Mouse (Mus musculus): ENCODE measurements around the gene Cep63. TPM values are rescaled to one million over a fixed set of nuclear protein-coding genes. Genes with fewer than 3 reads are reported as not detected.

Cep63 gene
- polyA plus RNA-seq, 1 experiment from 2014 or later, result 53.9 TPM

DNA sequence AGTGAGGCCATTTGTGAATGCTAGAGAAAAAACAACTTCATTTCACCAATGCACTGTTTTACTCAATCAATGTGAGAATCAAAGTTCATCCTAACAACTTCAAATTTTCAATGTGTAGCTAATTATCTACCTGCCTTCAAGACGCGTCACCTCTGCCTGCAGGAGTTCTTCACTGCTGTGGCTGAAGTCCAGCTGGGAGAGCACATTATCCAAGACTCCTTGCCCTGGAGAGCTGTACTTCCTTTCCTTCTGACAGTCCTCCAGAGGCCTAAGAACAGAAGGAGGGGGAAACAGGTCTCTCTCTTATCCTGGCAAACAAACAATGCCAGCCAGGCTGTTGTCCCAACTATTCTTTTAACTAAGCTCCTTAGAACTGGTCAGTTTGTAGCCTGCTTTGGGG is 25.1 kb downstream of the Cep63 start:
- 89% methylated on average over 2 of the region's 2 CpGs for WGBS
- H3K27ac ChIP-seq, result no peak overlapping the region
- no peak overlapping the region for H3K4me3 ChIP-seq
- no peaks in the 10 kb centered on the region for H3K9me3 ChIP-seq
- H3K27me3 ChIP-seq (replicated peaks), result no peaks in the 10 kb centered on the region
- H3K36me3 ChIP-seq, result peaks cover 29% of the 10 kb centered on the region
- H3K9ac ChIP-seq, result no peak overlapping the region
- no peak overlapping the region for H3K4me2 ChIP-seq (replicated peaks)
- no peak for ATAC-seq (ENCODE audit: low FRiP score, low read depth)
- H3K4me1 ChIP-seq, result no peaks in the 10 kb centered on the region

DNA sequence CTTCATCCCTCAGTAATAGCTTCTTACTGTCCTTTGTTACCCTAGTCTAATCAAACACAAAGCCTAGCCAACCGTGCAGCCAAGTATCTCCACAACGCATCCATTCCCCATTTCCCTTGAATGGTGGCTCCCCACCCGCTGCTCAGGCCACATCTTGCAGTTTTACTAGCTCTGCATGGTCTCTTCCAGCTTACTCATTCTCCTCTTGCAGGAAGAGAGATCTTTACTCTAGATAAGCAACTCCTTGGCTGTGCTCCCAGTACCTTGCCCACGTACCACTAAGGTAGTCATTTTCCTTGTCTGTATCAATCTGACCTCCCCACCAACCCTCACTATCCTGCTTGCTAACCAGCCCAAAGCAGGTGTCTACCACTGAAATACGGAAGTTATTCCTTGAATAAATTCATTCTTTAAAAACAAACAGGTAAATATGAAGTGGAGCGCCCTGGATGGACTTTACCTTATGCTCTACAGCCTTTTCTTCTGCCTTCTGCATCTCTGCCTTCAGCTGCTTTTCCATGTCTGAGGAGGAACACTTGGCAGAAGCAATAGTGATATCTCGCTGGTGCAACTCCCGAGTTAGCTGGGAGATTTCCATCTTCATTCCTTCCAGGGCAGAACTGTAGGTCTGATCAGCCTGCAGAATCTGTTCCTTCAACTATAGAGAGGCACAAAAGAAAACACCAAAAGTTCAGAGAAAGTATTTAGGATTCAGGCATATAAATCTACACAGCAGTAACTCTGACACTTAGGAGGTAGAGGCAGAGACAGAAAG is 30.5 kb downstream of the Cep63 start:
- Histone ChIP-seq H3K4me1 (0 out of 2 replicates have a peak, but pooled peaks cover 2% of the 10 kb centered on the region), H3K4me3 (no peak overlapping the region), H3K27me3 (replicated peaks) (no peaks in the 10 kb centered on the region), H3K9me3 (no peaks in the 10 kb centered on the region), H3K36me3 (peaks cover 26% of the 10 kb centered on the region), H3K4me2 (replicated peaks) (no peak overlapping the region), H3K9ac (no peak overlapping the region), H3K27ac (no peak overlapping the region)
- ATAC-seq (ENCODE audit: low FRiP score, low read depth), result no peak
- 81% methylated on average over 8 of the region's 8 CpGs for WGBS

DNA sequence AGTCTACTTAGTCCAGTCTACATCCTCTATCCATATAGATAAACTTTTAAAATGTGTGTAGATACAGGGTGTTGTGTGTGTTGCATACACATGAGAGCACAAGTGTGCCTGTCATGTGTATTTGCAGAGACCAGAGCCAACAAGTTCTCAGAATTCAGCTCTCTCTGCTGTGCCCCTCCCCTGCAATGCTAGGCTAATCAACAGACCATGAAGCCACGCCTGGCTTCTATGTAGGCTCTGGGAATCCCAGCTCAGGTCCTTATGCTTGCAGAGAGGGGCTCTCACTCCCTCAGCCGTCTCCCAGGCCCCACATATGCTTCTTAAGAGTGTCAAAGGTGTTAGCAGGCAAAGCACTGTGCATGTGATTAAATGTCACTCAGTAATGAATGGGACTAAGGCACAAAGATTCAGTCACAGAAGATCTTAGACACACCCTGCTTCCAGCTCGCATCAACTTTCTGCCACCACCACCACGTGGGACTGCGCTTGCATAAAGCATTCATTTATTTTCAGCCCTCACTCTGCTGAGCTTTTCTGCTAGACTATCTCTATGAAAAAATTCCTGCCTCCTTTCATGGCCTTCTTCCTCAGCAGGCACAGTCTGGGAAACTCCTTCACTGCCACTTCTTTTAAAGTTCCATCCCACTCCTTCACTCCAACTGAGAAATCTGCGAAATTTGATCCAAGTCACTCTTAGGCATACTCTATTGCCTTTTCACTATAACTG is 31.5 kb downstream of the Cep63 start:
- Histone ChIP-seq H3K27me3 (replicated peaks) (no peaks in the 10 kb centered on the region), H3K36me3 (peaks cover 27% of the 10 kb centered on the region), H3K27ac (no peak overlapping the region), H3K4me1 (0 out of 2 replicates have a peak, but pooled peaks cover 2% of the 10 kb centered on the region), H3K9ac (no peak overlapping the region), H3K4me2 (replicated peaks) (no peak overlapping the region), H3K4me3 (no peak overlapping the region), H3K9me3 (no peaks in the 10 kb centered on the region)
- 67% methylated on average over 6 of the region's 6 CpGs for WGBS
- ATAC-seq (ENCODE audit: low FRiP score, low read depth), result no peak

DNA sequence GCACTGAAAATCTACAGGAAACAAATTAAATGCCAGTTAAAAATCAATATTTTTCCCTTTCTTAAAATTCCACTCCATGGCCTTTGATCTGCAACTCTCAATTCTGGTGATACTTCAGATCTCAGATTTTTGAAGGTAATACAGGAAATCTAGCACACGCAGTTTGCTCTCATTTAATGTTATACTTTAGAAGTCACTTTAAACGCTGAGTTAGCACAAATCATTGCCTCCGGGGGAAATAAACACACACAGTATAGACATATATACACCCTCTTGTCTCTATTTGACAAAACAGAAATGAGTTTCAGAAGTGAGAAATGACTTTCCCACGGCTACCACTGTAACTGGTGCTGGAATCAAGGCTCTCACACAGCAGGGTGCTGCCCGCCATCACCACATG is 39.0 kb downstream of the Cep63 start:
- H3K9me3 ChIP-seq, result no peaks in the 10 kb centered on the region
- no peak overlapping the region for H3K27ac ChIP-seq
- H3K27me3 ChIP-seq (replicated peaks), result no peaks in the 10 kb centered on the region
- H3K4me1 ChIP-seq, result no peaks in the 10 kb centered on the region
- H3K4me3 ChIP-seq, result no peak overlapping the region
- no peak overlapping the region for H3K4me2 ChIP-seq (replicated peaks)
- 68% methylated on average over 5 of the region's 5 CpGs for WGBS
- peaks cover 31% of the 10 kb centered on the region for H3K36me3 ChIP-seq
- no peak for ATAC-seq (ENCODE audit: low FRiP score, low read depth)
- no peak overlapping the region for H3K9ac ChIP-seq

DNA sequence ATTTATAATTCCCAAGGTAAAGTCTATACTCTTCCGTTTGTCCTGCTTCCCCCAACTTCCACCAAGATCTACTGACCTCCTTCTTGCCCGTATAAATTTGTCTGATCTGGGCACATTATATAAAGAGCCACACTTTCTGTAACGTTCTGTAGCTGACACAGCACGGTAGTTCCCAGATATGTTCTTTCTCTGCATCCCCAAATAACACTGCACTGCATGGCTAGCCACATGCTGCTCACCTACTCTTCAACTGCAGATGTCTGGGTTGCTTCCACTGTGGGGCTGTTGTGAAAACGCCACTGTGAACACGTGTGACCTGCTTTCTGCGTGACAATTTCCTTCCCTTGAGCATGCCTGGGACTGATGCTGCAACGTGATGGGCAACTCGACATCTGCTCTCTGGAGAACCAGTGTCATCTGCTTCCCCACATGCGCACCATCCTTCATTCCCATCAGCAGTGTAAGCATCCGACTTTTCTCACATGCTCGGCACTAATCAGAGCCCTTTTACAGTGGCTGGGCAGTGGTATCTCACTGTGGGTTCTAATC is 44.3 kb downstream of the Cep63 start:
- Histone ChIP-seq H3K4me3 (no peak overlapping the region), H3K27ac (no peak overlapping the region), H3K9ac (no peak overlapping the region), H3K4me1 (no peaks in the 10 kb centered on the region), H3K9me3 (no peaks in the 10 kb centered on the region), H3K36me3 (peaks cover 24% of the 10 kb centered on the region), H3K27me3 (replicated peaks) (no peaks in the 10 kb centered on the region), H3K4me2 (replicated peaks) (no peak overlapping the region)
- ATAC-seq (ENCODE audit: low FRiP score, low read depth), result no peak
- 84% methylated on average over 12 of the region's 12 CpGs for WGBS

DNA sequence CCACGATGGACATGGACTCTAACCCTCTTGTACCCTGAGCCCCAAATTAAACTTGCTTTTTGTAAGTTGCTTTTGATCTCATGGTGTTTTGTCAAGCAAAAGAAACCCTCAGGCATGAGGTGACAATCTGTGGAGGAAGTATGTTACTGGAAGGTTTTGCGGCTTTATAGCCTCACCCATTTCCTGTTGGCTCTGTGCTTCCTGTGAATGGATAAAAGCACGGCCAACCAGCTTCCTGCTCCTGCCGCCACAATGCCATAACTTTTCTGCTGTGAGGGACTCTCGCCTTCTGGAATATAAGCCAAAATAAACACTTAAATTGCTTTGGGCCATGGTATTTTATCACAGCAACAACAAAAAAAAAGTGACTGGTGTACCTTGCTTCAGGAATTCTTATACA is 48.9 kb downstream of the Cep63 start:
- no peak overlapping the region for H3K4me3 ChIP-seq
- no peak overlapping the region for H3K4me2 ChIP-seq (replicated peaks)
- H3K27me3 ChIP-seq (replicated peaks), result no peaks in the 10 kb centered on the region
- H3K4me1 ChIP-seq, result 0 out of 2 replicates have a peak, but pooled peaks cover 4% of the 10 kb centered on the region
- no peak for ATAC-seq (ENCODE audit: low FRiP score, low read depth)
- H3K9ac ChIP-seq, result no peak overlapping the region
- 88% methylated on average over 5 of the region's 5 CpGs for WGBS
- no peak overlapping the region for H3K27ac ChIP-seq
- no peaks in the 10 kb centered on the region for H3K9me3 ChIP-seq
- H3K36me3 ChIP-seq, result no peaks in the 10 kb centered on the region

DNA sequence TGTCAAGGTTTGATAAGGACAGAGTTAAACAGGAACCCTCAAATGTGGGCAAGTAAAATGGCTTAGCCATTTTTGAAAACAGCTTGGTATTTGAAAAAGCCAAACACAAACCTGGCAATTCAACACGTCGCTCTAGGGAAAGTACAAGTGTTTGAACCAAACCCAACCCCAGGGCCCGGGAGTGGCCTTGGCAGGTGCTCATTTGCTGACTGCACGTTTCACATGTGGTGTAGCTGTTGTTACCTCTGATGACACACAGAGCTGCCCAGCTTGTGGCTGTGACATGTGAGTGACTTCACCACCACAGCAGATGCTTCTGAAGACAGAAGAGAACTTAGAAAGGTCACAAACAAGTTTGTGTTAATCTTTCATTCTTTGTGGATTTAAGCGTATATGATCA is 53.4 kb downstream of the Cep63 start:
- ATAC-seq (ENCODE audit: low FRiP score, low read depth), result no peak
- Histone ChIP-seq H3K9ac (no peak overlapping the region), H3K4me3 (no peak overlapping the region), H3K27ac (no peak overlapping the region), H3K4me2 (replicated peaks) (no peak overlapping the region), H3K36me3 (no peaks in the 10 kb centered on the region), H3K4me1 (0 out of 2 replicates have a peak, but pooled peaks cover 4% of the 10 kb centered on the region), H3K9me3 (no peaks in the 10 kb centered on the region), H3K27me3 (replicated peaks) (no peaks in the 10 kb centered on the region)
- WGBS, result 85% methylated on average over 5 of the region's 5 CpGs

DNA sequence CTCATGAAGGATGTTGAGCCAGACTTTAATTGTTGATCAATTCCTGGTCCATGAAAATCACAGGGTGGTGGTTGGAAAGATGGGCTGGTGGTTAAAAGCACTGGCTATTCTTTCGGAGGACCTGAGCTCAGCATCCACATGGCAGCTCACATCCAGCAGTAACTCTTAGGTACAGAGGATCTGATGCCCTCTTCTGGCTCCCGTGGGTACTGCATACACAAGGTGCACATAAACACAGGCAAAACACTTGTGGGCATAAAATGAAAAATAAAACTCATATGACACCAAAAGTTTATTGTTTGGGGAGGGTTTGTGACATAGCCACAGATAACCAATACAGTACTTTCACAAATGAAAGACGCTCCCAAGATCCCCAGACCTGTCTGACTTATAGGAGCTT is 67.9 kb downstream of the Cep63 start:
- H3K36me3 ChIP-seq, result no peaks in the 10 kb centered on the region
- H3K4me1 ChIP-seq, result no peaks in the 10 kb centered on the region
- no peak for ATAC-seq (ENCODE audit: low FRiP score, low read depth)
- H3K9me3 ChIP-seq, result no peaks in the 10 kb centered on the region
- no peak overlapping the region for H3K4me2 ChIP-seq (replicated peaks)
- H3K27ac ChIP-seq, result no peak overlapping the region
- H3K9ac ChIP-seq, result no peak overlapping the region
- no peaks in the 10 kb centered on the region for H3K27me3 ChIP-seq (replicated peaks)
- no peak overlapping the region for H3K4me3 ChIP-seq
- 90% methylated on average over 3 of the region's 3 CpGs for WGBS

DNA sequence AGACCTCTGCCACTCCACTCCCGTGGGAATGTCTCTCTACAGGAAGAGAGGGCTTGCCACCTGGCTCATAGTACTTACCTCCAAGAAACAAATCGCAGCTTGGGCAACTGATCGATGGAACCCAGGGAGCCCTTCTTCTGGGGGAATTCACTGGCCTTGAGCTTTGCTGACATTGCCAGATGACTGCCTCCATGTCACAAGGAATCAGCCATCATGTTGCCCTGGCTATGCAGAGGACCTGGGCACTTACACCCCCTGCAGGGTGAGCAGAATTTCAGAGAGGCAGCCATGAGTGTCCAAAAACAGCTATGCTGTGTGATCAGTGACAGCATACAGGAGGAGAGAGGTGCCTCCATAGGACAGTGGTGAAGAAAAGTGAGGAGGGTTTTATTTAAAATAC is 72.6 kb downstream of the Cep63 start:
- WGBS, result 93% methylated on average over 3 of the region's 3 CpGs

DNA sequence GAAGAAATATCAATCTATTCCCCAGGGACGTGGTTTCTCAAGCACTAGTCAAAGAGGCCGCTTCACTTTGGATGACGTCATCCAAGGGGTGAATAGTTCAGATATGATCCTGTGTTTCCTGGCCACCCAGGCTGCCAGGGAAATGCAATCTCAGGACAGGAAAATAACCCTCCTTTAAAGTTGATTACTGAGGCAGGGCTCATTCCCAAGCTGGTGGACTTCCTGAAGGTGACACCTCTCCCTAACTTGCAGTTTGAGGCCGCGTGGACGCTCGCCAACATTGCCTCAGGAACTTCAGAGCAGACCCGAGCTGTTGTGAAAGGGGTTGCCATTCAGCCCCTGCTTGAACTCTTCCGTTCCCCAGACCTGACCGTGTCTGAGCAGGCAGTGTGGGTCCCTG is 74.6 kb downstream of the Cep63 start:
- Histone ChIP-seq H3K36me3 (no peaks in the 10 kb centered on the region), H3K27ac (no peak overlapping the region), H3K27me3 (replicated peaks) (peaks cover 7% of the 10 kb centered on the region), H3K4me2 (replicated peaks) (no peak overlapping the region), H3K9ac (no peak overlapping the region), H3K4me3 (no peak overlapping the region), H3K4me1 (0 out of 2 replicates have a peak, but pooled peaks cover 4% of the 10 kb centered on the region), H3K9me3 (no peaks in the 10 kb centered on the region)
- ATAC-seq (ENCODE audit: low FRiP score, low read depth), result no peak
- WGBS, result 82% methylated on average over 10 of the region's 10 CpGs

More for the DNA sequence above, 72.6 kb downstream of the Cep63 start:
- Histone ChIP-seq H3K9me3 (no peaks in the 10 kb centered on the region), H3K36me3 (no peaks in the 10 kb centered on the region), H3K27me3 (replicated peaks) (no peaks in the 10 kb centered on the region), H3K4me3 (no peak overlapping the region), H3K9ac (no peak overlapping the region), H3K4me1 (no peaks in the 10 kb centered on the region), H3K27ac (no peak overlapping the region), H3K4me2 (replicated peaks) (no peak overlapping the region)
- ATAC-seq (ENCODE audit: low FRiP score, low read depth), result no peak

DNA sequence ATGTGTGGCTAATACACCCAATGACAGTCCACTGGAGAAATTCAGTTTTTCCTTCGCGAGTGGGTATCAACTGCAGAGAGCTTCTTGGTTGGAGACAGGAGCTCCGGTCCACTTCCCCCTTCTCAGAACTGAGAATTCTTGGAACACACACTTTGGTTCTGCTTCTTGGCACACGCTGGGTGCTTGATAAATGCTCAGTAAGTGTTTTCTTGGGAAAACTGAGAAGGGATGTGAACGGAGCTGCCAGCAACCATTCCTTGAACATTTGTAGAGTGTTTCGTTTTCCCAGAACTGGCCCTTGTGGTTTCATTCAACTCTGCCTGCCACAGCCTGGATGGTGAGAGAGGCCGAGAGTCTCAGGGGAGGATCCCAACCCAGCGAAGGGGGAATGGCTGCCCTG is 77.1 kb downstream of the Cep63 start:
- Histone ChIP-seq H3K36me3 (no peaks in the 10 kb centered on the region), H3K4me1 (peaks cover 19% of the 10 kb centered on the region), H3K4me2 (replicated peaks) (no peak overlapping the region), H3K9ac (no peak overlapping the region), H3K27me3 (replicated peaks) (peaks cover 8% of the 10 kb centered on the region), H3K27ac (no peak overlapping the region), H3K4me3 (no peak overlapping the region), H3K9me3 (no peaks in the 10 kb centered on the region)
- WGBS, result 89% methylated on average over 8 of the region's 8 CpGs
- ATAC-seq (ENCODE audit: low FRiP score, low read depth), result no peak

DNA sequence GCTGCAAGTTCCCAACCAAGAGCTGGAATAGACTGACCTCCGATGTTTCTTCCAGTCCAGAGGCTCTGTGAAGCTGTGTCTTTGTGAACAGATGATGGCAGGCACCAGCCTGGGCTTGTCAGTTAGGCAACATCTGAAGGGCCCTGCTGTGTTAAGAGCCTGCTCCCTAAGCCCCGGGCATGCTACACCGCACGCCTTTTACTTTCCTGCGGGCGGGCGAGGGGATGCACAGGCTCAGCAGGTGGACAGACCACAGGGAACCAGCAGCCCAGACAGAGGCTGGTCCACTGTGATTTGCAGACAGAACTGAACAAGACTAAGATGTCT is 79.3 kb downstream of the Cep63 start:
- no peak overlapping the region for H3K4me2 ChIP-seq (replicated peaks)
- 48% methylated on average over 7 of the region's 7 CpGs for WGBS
- H3K4me1 ChIP-seq, result peaks cover 27% of the 10 kb centered on the region
- H3K27ac ChIP-seq, result no peak overlapping the region
- H3K4me3 ChIP-seq, result no peak overlapping the region
- peaks cover 9% of the 10 kb centered on the region for H3K27me3 ChIP-seq (replicated peaks)
- no peak for ATAC-seq (ENCODE audit: low FRiP score, low read depth)
- no peaks in the 10 kb centered on the region for H3K9me3 ChIP-seq
- H3K36me3 ChIP-seq, result no peaks in the 10 kb centered on the region
- H3K9ac ChIP-seq, result no peak overlapping the region

Data from neural tube, embryonic 12.5 days (tissue).